Mouse (Mus musculus) thymus, adult 2 months (tissue): ENCODE measurements around the gene Tigit.

ENCODE experiments used
- CTCF ChIP-seq: fragments of 200-500 bp; IDR thresholded peaks from 2 replicates; pipeline ENCODE4 v1.5.1; 2012; ENCODE audit warnings: mild to moderate bottlenecking, control low read depth, low read length, moderate library complexity, borderline replicate concordance; ENCODE audit not compliant: control insufficient read depth, poor library complexity, insufficient read depth; ENCODE audit errors: extremely low read depth
- POLR2A ChIP-seq: fragments of 200-500 bp; IDR thresholded peaks from 2 replicates; pipeline ENCODE4 v1.6.1; 2012; ENCODE audit warnings: mild to moderate bottlenecking, low read length, control low read depth, moderate library complexity; ENCODE audit not compliant: control insufficient read depth, poor library complexity, insufficient read depth; ENCODE audit errors: extremely low read depth

DNA sequence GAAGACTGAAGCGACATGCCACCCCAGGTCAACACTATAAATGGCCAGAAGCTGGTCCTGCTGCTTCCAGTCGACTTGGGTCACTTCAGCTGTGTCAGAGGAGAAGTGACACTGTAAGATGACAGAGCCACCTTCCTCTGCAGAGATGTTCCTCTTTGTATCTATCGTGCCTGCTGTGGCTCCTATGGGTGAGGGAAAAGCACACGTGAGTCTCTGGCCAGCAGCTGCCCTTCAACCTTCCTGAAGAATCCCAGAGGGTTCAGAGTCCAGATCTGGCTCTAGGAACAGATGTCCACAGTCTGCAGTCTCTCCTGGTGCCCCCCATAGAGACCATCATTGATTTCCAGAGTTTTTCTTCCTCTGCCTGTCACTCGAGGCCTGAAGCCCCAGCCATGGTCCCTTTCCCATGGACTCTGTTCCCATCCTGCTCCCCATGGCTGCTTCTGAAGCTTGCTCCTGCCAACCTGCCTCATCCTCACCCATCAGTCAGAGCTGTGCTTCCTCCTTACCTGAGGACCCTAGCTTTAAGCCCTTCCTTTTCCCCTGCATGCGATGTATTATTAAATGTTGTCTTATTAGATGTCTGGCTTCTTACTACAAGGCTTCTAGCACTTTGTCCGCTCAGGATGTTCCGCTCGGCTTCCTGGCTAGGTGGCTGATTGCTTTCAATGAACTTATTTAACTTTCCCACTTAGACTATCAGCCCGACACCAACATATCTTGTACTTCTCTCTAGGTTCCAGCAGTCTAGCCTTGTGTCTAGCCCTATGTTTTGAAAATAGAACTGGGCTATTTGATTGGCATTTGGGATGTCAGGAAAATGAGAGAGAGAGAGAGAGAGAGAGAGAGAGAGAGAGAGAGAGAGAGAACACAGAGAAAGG, 1.6 kb downstream of the Tigit start:
- no peak for TF ChIP-seq POLR2A
- no peak for TF ChIP-seq CTCF
